Mouse (Mus musculus) heart, postnatal 0 days (tissue): ENCODE results near the gene Coq5.

Experiments
- CTCF ChIP-seq: IDR thresholded peaks from 2 replicates; pipeline ENCODE4 v1.5.1; 2016; ENCODE audit warnings: antibody characterized with exemption, control low read depth, low read depth
- EP300 ChIP-seq: IDR thresholded peaks from 2 replicates; pipeline ENCODE4 v1.6.1; 2016; ENCODE audit warnings: antibody characterized with exemption, low read depth

GRCm38 (mm10) chr5:115340007-115340406, 60.5 kb downstream of the Coq5 start:
- TF ChIP-seq EP300 (no peak), CTCF (no peak)
